Mouse (Mus musculus) layer of hippocampus, adult 2 months (tissue): ENCODE results near the gene Prdx3. TPM values are rescaled to one million over a fixed set of nuclear protein-coding genes. Genes with fewer than 3 reads are reported as not detected.
"Not testable (repeated sequence)": the region's sequence is repeated elsewhere in the genome, so short reads cannot be mapped to it uniquely, and the experiment has no call there.

ENCODE experiments used
- DNase-seq, 2 experiments: peaks; one replicate each; pipeline ENCODE4 v3.0.0; 2022; ENCODE audit warnings: low spot score in 2 of 2
- H3K27ac ChIP-seq: fragments of 200-600 bp; 2 replicates; pipeline ENCODE4 v1.8.1; 2022
- H3K4me3 ChIP-seq: fragments of 200-600 bp; 2 replicates; pipeline ENCODE4 v1.8.1; 2022; ENCODE audit warnings: mild to moderate bottlenecking
- CTCF ChIP-seq: fragments of 200-600 bp; conservative IDR thresholded peaks from 2 replicates; pipeline ENCODE4 v1.8.1; 2022; ENCODE audit warnings: antibody characterized with exemption, mild to moderate bottlenecking, moderate library complexity
- total RNA-seq, 2 experiments: library from RNA; stranded (reverse); gene quantifications; 2 replicates each; pipeline ENCODE4 v1.2.3; 2021

The Prdx3 gene
- total RNA-seq, 2 experiments from 2014 or later = 73.5 to 75.2 TPM

GRCm38 (mm10) chr19:60890391-60891122 lies 16.2 kb upstream of the Prdx3 start:
- no peak for TF ChIP-seq CTCF
- H3K4me3 ChIP-seq = peak overlapping the region; percentile 100
- DNase-seq = no peak
- H3K27ac ChIP-seq = peak overlapping the region; percentile 78

GRCm38 (mm10) chr19:60889714-60890315 lies 15.5 kb upstream of the Prdx3 start, which contains the start of gene Grk5:
Grk5 (plus strand) TSS chr19:60889749.
- peak; percentile 95 to 96 for DNase-seq
- H3K27ac ChIP-seq = peak within 1 kb of the TSS; percentile 95
- H3K4me3 ChIP-seq = peak within 1 kb of the TSS; percentile 100
- TF ChIP-seq CTCF = peak; percentile 94

- DNase-seq = peak in 1 of 2 experiments; percentile 24
- peak overlapping the region; percentile 100 for H3K4me3 ChIP-seq
- TF ChIP-seq CTCF = no peak
- peak overlapping the region; percentile 95 for H3K27ac ChIP-seq
Measured at GRCm38 (mm10) chr19:60889101-60889713, 14.9 kb upstream of the Prdx3 start.

GRCm38 (mm10) chr19:60887637-60888036 lies 13.3 kb upstream of the Prdx3 start:
- H3K27ac ChIP-seq = no peak overlapping the region
- DNase-seq = no peak
- TF ChIP-seq CTCF = no peak
- no peak overlapping the region for H3K4me3 ChIP-seq

- peak; percentile 92 for TF ChIP-seq CTCF
- Histone ChIP-seq H3K4me3 (no peak overlapping the region), H3K27ac (no peak overlapping the region)
- DNase-seq = peak; percentile 31 to 42
Measured at GRCm38 (mm10) chr19:60883129-60883528, 8.8 kb upstream of the Prdx3 start.

- peak overlapping the region; percentile 12; the same call in 1 of the 2 replicates for H3K27ac ChIP-seq
- H3K4me3 ChIP-seq = peak overlapping the region; percentile 86
- no peak for TF ChIP-seq CTCF
- no peak for DNase-seq
Measured at GRCm38 (mm10) chr19:60873501-60873900, 855 bp downstream of the Prdx3 start.

- H3K4me3 ChIP-seq = no peak overlapping the region
- TF ChIP-seq CTCF = no peak
- DNase-seq = no peak
- no peak overlapping the region for H3K27ac ChIP-seq
Measured at GRCm38 (mm10) chr19:60872272-60872671, 2.1 kb downstream of the Prdx3 start.

- Histone ChIP-seq H3K4me3 (no peak overlapping the region), H3K27ac (no peak overlapping the region)
- DNase-seq = no peak
- no peak for TF ChIP-seq CTCF
Measured at GRCm38 (mm10) chr19:60871366-60871765, 3.0 kb downstream of the Prdx3 start.

- H3K4me3 ChIP-seq = no peak overlapping the region
- no peak for DNase-seq
- no peak overlapping the region for H3K27ac ChIP-seq
- TF ChIP-seq CTCF = peak; percentile 70
Measured at GRCm38 (mm10) chr19:60870489-60870888, 3.9 kb downstream of the Prdx3 start.

GRCm38 (mm10) chr19:60866169-60866568 lies 8.2 kb downstream of the Prdx3 start:
- not testable (repeated sequence) for H3K4me3 ChIP-seq, DNase-seq, H3K27ac ChIP-seq

- peak; percentile 87 to 94 for DNase-seq
- Histone ChIP-seq H3K27ac (peak within 1 kb of the TSS; percentile 87), H3K4me3 (peak within 1 kb of the TSS; percentile 64)
- 0 out of 2 replicates have a peak, but pooled peaks have one; percentile 6 for TF ChIP-seq CTCF
Measured at GRCm38 (mm10) chr19:60860868-60861700, 13.3 kb downstream of the Prdx3 start, which contains the start of gene Sfxn4. Sfxn4 (minus strand) TSS chr19:60861479.

- TF ChIP-seq CTCF = no peak
- H3K4me3 ChIP-seq = no peak overlapping the region
- no peak overlapping the region for H3K27ac ChIP-seq
- DNase-seq = no peak
Measured at GRCm38 (mm10) chr19:60845731-60846130, 28.6 kb downstream of the Prdx3 start.

GRCm38 (mm10) chr19:60843324-60843723 lies 31.0 kb downstream of the Prdx3 start:
- no peak for TF ChIP-seq CTCF

More at GRCm38 (mm10) chr19:60843324-60843723, 31.0 kb downstream of the Prdx3 start:
- no peak for DNase-seq
- no peak overlapping the region for H3K4me3 ChIP-seq
- H3K27ac ChIP-seq = no peak overlapping the region
